Mouse (Mus musculus) testis, adult 2 months (tissue): ENCODE measurements around the gene Iqsec2.

Experiments
- CTCF ChIP-seq: fragments of 200-500 bp; IDR thresholded peaks from 2 replicates; pipeline ENCODE4 v1.5.1; 2012; ENCODE audit warnings: low read depth, mild to moderate bottlenecking, inconsistent platforms, low read length, moderate library complexity; ENCODE audit not compliant: control insufficient read depth, insufficient read depth, insufficient replicate concordance
- POLR2A ChIP-seq: fragments of 200-500 bp; IDR thresholded peaks from 2 replicates; pipeline ENCODE4 v1.6.1; 2012; ENCODE audit warnings: low read depth, mild to moderate bottlenecking, inconsistent platforms, low read length, moderate library complexity; ENCODE audit not compliant: control insufficient read depth

GRCm38 (mm10) chrX:152130777-152131176 lies 13.3 kb upstream of the Iqsec2 start:
- TF ChIP-seq POLR2A (no peak), CTCF (no peak)
